Mouse (Mus musculus): ENCODE data around the gene Galntl5.
A peak's percentile ranks its signal among the peaks of the same experiment; 100 is the strongest.
"Not testable (repeated sequence)": the region's sequence is repeated elsewhere in the genome, so short reads cannot be mapped to it uniquely, and the experiment has no call there.

Gene Galntl5

GRCm38 (mm10) chr5:25179284-25179683 lies 2.0 kb upstream of the Galntl5 start:
- Histone ChIP-seq H3K27me3 (ENCODE audit: insufficient read depth, low read length) (peaks cover 4% of the 10 kb centered on the region; the same call in 1 of the 2 replicates), H3K36me3 (ENCODE audit: insufficient read depth, low read length) (no peaks in the 10 kb centered on the region), H3K4me1 (replicated peaks; ENCODE audit: low read depth, low read length) (peaks cover under 1% of the 10 kb centered on the region), H3K4me3 (replicated peaks; ENCODE audit: low read length) (no peak overlapping the region), H3K9me3 (ENCODE audit: low read length) (no peaks in the 10 kb centered on the region)
- TF ChIP-seq CTCF (conservative IDR thresholded peaks at IDR 0.05; ENCODE audit: low read length): peak; percentile 13; the same call in 1 of the 2 replicates
- TF ChIP-seq POU5F1 (IDR thresholded peaks at IDR 0.05; ENCODE audit: borderline replicate concordance, low read length): no peak
- no peak for TF ChIP-seq NANOG (IDR thresholded peaks at IDR 0.05; ENCODE audit: borderline replicate concordance, low read length)

DNA sequence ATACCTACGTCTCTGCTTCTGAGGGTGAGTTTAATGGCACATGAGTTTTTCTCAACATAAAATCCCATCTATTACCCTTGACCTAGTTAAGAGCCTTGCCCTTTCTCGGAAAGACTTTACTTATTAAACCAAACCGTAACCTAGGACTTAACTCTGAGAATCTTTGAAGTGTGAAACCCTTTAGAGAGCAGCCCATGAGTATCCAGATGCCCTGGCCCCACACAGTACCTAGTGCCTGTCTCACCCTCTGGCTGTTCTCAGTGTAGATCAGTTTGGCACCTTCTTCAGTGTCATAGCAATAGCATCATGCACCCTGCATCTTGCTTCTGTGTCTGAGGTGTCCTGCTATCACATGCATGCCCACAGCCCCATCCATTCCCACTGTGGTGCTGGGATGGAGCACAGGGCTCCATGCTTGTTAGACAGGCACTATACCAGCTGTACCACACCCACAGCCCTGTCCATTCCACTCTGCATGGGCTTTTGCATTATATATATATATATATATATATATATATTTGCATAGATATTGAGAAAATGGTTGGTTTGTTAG lies 1.2 kb upstream of the Galntl5 start:
- H3K27me3 ChIP-seq (ENCODE audit: insufficient read depth, low read length): peaks cover 4% of the 10 kb centered on the region; the same call in 1 of the 2 replicates
- no peak for TF ChIP-seq CTCF (conservative IDR thresholded peaks at IDR 0.05; ENCODE audit: low read length)
- TF ChIP-seq NANOG (IDR thresholded peaks at IDR 0.05; ENCODE audit: borderline replicate concordance, low read length): no peak
- TF ChIP-seq POU5F1 (IDR thresholded peaks at IDR 0.05; ENCODE audit: borderline replicate concordance, low read length): no peak
- no peak overlapping the region for H3K4me3 ChIP-seq (replicated peaks; ENCODE audit: low read length)
- peaks cover 6% of the 10 kb centered on the region for H3K4me1 ChIP-seq (replicated peaks; ENCODE audit: low read depth, low read length)
- no peaks in the 10 kb centered on the region for H3K36me3 ChIP-seq (ENCODE audit: insufficient read depth, low read length)
- no peaks in the 10 kb centered on the region for H3K9me3 ChIP-seq (ENCODE audit: low read length)

GRCm38 (mm10) chr5:25183595-25183994 lies 2.3 kb downstream of the Galntl5 start:
- TF ChIP-seq NANOG (IDR thresholded peaks at IDR 0.05; ENCODE audit: borderline replicate concordance, low read length) (no peak), CTCF (conservative IDR thresholded peaks at IDR 0.05; ENCODE audit: low read length) (no peak), POU5F1 (IDR thresholded peaks at IDR 0.05; ENCODE audit: borderline replicate concordance, low read length) (no peak)
- Histone ChIP-seq H3K9me3 (ENCODE audit: low read length) (no peaks in the 10 kb centered on the region), H3K36me3 (ENCODE audit: insufficient read depth, low read length) (no peaks in the 10 kb centered on the region), H3K27me3 (ENCODE audit: insufficient read depth, low read length) (no peaks in the 10 kb centered on the region), H3K4me3 (replicated peaks; ENCODE audit: low read length) (no peak overlapping the region), H3K4me1 (replicated peaks; ENCODE audit: low read depth, low read length) (peaks cover 6% of the 10 kb centered on the region)

DNA sequence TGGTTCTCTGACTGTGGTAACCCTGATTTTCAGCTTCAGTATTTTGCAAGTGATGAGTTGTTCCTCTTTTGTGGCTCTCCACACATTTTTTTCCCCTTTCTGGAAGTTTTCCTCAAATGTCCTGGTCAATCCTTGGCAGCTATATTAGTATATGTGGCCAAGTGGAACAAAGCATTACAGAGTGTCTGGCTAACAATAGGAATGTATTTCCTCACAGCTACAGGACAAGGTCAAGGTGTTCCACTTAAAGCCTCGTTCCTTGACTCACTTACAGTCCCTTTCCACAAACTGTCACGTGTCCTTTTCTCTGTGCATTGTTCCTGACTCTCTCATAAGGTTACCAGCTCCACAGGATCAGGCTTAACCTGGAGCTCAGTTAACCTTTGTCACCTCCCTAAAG lies 3.3 kb downstream of the Galntl5 start:
- no peaks in the 10 kb centered on the region for H3K27me3 ChIP-seq (ENCODE audit: insufficient read depth, low read length)
- TF ChIP-seq CTCF (conservative IDR thresholded peaks at IDR 0.05; ENCODE audit: low read length): no peak
- no peak for TF ChIP-seq NANOG (IDR thresholded peaks at IDR 0.05; ENCODE audit: borderline replicate concordance, low read length)
- no peak for TF ChIP-seq POU5F1 (IDR thresholded peaks at IDR 0.05; ENCODE audit: borderline replicate concordance, low read length)
- no peak overlapping the region for H3K4me3 ChIP-seq (replicated peaks; ENCODE audit: low read length)
- peaks cover 6% of the 10 kb centered on the region for H3K4me1 ChIP-seq (replicated peaks; ENCODE audit: low read depth, low read length)
- no peaks in the 10 kb centered on the region for H3K36me3 ChIP-seq (ENCODE audit: insufficient read depth, low read length)
- H3K9me3 ChIP-seq (ENCODE audit: low read length): no peaks in the 10 kb centered on the region

DNA sequence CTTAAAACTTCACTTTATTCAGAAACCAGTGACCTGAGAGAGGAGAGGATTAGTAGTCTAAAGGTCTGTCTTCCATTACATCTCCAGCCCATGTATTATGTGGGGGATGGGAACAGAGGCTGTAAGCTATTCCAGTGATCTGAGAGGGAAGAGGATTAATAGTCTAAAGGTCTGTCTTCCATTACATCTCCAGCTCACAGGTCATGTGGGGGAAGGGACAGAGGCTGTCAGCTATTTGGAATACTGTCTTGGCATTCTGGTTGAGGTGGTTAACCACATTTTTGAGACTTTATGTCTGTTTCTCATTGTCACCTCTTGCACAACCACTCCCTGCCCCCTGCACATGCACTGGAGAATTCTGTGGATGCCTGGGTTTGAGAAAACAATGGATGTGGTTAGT lies 6.5 kb downstream of the Galntl5 start:
- H3K4me3 ChIP-seq (replicated peaks; ENCODE audit: low read length): no peak overlapping the region
- peaks cover 6% of the 10 kb centered on the region for H3K4me1 ChIP-seq (replicated peaks; ENCODE audit: low read depth, low read length)
- H3K36me3 ChIP-seq (ENCODE audit: insufficient read depth, low read length): no peaks in the 10 kb centered on the region
- no peak for TF ChIP-seq POU5F1 (IDR thresholded peaks at IDR 0.05; ENCODE audit: borderline replicate concordance, low read length)
- TF ChIP-seq CTCF (conservative IDR thresholded peaks at IDR 0.05; ENCODE audit: low read length): no peak
- TF ChIP-seq NANOG (IDR thresholded peaks at IDR 0.05; ENCODE audit: borderline replicate concordance, low read length): no peak
- no peaks in the 10 kb centered on the region for H3K27me3 ChIP-seq (ENCODE audit: insufficient read depth, low read length)
- H3K9me3 ChIP-seq (ENCODE audit: low read length): no peaks in the 10 kb centered on the region

DNA sequence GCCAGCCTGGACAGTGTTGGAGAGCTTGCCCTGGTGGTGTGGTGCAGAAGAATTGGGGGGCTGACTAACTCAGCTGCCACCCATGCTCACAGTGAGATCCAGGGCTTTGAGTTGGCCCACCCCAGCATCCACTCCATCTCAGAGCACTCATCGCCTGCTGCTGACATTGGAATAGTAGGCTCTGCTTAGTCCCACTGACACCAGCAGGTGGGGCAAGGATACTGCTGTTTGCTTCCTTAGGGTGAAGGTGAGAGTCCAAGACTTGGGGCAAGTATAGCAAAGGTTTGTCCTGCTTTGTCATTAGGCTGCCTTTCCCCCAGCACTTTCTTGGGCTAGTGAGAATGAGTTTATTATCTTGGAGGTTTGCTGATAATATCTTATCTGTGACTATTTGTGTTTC lies 7.5 kb downstream of the Galntl5 start:
- Histone ChIP-seq H3K4me3 (replicated peaks; ENCODE audit: low read length) (no peak overlapping the region), H3K9me3 (ENCODE audit: low read length) (no peaks in the 10 kb centered on the region), H3K36me3 (ENCODE audit: insufficient read depth, low read length) (no peaks in the 10 kb centered on the region), H3K4me1 (replicated peaks; ENCODE audit: low read depth, low read length) (peaks cover 6% of the 10 kb centered on the region), H3K27me3 (ENCODE audit: insufficient read depth, low read length) (no peaks in the 10 kb centered on the region)
- TF ChIP-seq CTCF (conservative IDR thresholded peaks at IDR 0.05; ENCODE audit: low read length): peak; percentile 31
- no peak for TF ChIP-seq POU5F1 (IDR thresholded peaks at IDR 0.05; ENCODE audit: borderline replicate concordance, low read length)
- TF ChIP-seq NANOG (IDR thresholded peaks at IDR 0.05; ENCODE audit: borderline replicate concordance, low read length): no peak

GRCm38 (mm10) chr5:25190521-25190920 lies 9.3 kb downstream of the Galntl5 start:
- Histone ChIP-seq H3K9me3 (ENCODE audit: low read length) (no peaks in the 10 kb centered on the region), H3K4me3 (replicated peaks; ENCODE audit: low read length) (no peak overlapping the region), H3K27me3 (ENCODE audit: insufficient read depth, low read length) (no peaks in the 10 kb centered on the region), H3K36me3 (ENCODE audit: insufficient read depth, low read length) (no peaks in the 10 kb centered on the region), H3K4me1 (replicated peaks; ENCODE audit: low read depth, low read length) (no peaks in the 10 kb centered on the region)
- TF ChIP-seq CTCF (conservative IDR thresholded peaks at IDR 0.05; ENCODE audit: low read length) (no peak), POU5F1 (IDR thresholded peaks at IDR 0.05; ENCODE audit: borderline replicate concordance, low read length) (no peak), NANOG (IDR thresholded peaks at IDR 0.05; ENCODE audit: borderline replicate concordance, low read length) (no peak)

GRCm38 (mm10) chr5:25211872-25212271 lies 30.6 kb downstream of the Galntl5 start:
- TF ChIP-seq NANOG (IDR thresholded peaks at IDR 0.05; ENCODE audit: borderline replicate concordance, low read length) (no peak), POU5F1 (IDR thresholded peaks at IDR 0.05; ENCODE audit: borderline replicate concordance, low read length) (no peak), CTCF (conservative IDR thresholded peaks at IDR 0.05; ENCODE audit: low read length) (no peak)

DNA sequence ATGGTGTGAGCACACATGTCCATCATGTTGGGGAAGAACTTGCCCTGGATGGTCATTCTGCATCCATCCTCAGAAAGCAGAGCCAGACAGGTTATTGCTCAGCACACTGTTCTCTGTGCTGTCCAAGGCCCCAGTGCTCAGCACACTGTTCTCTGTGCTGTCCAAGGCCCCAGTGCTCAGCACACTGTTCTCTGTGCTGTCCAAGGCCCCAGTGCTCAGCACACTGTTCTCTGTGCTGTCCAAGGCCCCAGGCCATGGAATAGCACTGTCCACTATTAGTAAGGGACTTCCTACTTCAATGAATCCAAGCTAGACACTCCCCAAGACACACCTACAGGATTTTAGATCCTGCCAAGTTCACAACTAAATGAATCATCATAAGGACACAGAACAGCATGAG lies 32.0 kb downstream of the Galntl5 start:
- H3K36me3 ChIP-seq (ENCODE audit: insufficient read depth, low read length); H3K4me1 ChIP-seq (replicated peaks; ENCODE audit: low read depth, low read length); H3K4me3 ChIP-seq (replicated peaks; ENCODE audit: low read length); H3K9me3 ChIP-seq (ENCODE audit: low read length); H3K27me3 ChIP-seq (ENCODE audit: insufficient read depth, low read length): not testable (repeated sequence)

More at GRCm38 (mm10) chr5:25211872-25212271, 30.6 kb downstream of the Galntl5 start:
- no peaks in the 10 kb centered on the region for H3K9me3 ChIP-seq (ENCODE audit: low read length)
- no peaks in the 10 kb centered on the region for H3K36me3 ChIP-seq (ENCODE audit: insufficient read depth, low read length)
- no peak overlapping the region for H3K4me3 ChIP-seq (replicated peaks; ENCODE audit: low read length)
- no peaks in the 10 kb centered on the region for H3K27me3 ChIP-seq (ENCODE audit: insufficient read depth, low read length)
- H3K4me1 ChIP-seq (replicated peaks; ENCODE audit: low read depth, low read length): no peaks in the 10 kb centered on the region
